Mouse (Mus musculus) T-helper 2 cell (primary cell): ENCODE results near the gene Ifi27l2a.
"Not testable (repeated sequence)": the region's sequence is repeated elsewhere in the genome, so short reads cannot be mapped to it uniquely, and the experiment has no call there.

Experiments used
- in situ Hi-C: fragments of 300-600 bp; cut with MboI, MseI; formaldehyde crosslinking; loops from one replicate; pipeline ENCODE4 v1.15.1; 2025; ENCODE audit warnings: high pct_unique_total_duplicates

The Ifi27l2a gene

GRCm38 (mm10) chr12:103443524-103443923 lies at the start of gene Ifi27l2a:
Gene Ifi27l2a (minus strand): TSS chr12:103443680.
- in situ Hi-C loops = no loop called here

- in situ Hi-C loops = loop anchor here (5.0 kb wide), 1 partner anchor 65 kb away; the partner anchor contains the start of gene Ddx24
These were observed 49.3 kb upstream of the Ifi27l2a start for GRCm38 (mm10) chr12:103492767-103493166.

GRCm38 (mm10) chr12:103491091-103491730 lies 47.7 kb upstream of the Ifi27l2a start:
- in situ Hi-C loops = loop anchor here (5.0 kb wide), 1 partner anchor 64 kb away; the partner anchor contains the start of gene Ddx24

- in situ Hi-C loops = no loop called here
These were observed 44.3 kb upstream of the Ifi27l2a start for GRCm38 (mm10) chr12:103487750-103488149.

GRCm38 (mm10) chr12:103487276-103487675 lies 43.8 kb upstream of the Ifi27l2a start:
- in situ Hi-C loops = no loop called here

- in situ Hi-C loops = no loop called here
These were observed 43.2 kb upstream of the Ifi27l2a start for GRCm38 (mm10) chr12:103486726-103487125.

- in situ Hi-C loops = not testable (repeated sequence)
These were observed 40.9 kb upstream of the Ifi27l2a start for GRCm38 (mm10) chr12:103484200-103484972.

GRCm38 (mm10) chr12:103482781-103483180 lies 39.3 kb upstream of the Ifi27l2a start:
- in situ Hi-C loops = no loop called here

GRCm38 (mm10) chr12:103481671-103482070 lies 38.2 kb upstream of the Ifi27l2a start:
- in situ Hi-C loops = no loop called here

GRCm38 (mm10) chr12:103477461-103478015 lies 34.1 kb upstream of the Ifi27l2a start:
- in situ Hi-C loops = no loop called here

- in situ Hi-C loops = no loop called here
These were observed 33.4 kb upstream of the Ifi27l2a start for GRCm38 (mm10) chr12:103476779-103477389.

- in situ Hi-C loops = no loop called here
These were observed 31.0 kb upstream of the Ifi27l2a start for GRCm38 (mm10) chr12:103474481-103474880.

- in situ Hi-C loops = no loop called here
These were observed 13.7 kb upstream of the Ifi27l2a start, which contains the start of gene Ifi27l2b for GRCm38 (mm10) chr12:103457140-103457539. Gene Ifi27l2b (minus strand): TSS chr12:103457223.

GRCm38 (mm10) chr12:103456727-103457126 lies 13.2 kb upstream of the Ifi27l2a start:
- in situ Hi-C loops = not testable (repeated sequence)

- in situ Hi-C loops = no loop called here
These were observed 9.9 kb upstream of the Ifi27l2a start for GRCm38 (mm10) chr12:103453361-103453760.

GRCm38 (mm10) chr12:103445060-103445459 lies 1.6 kb upstream of the Ifi27l2a start:
- in situ Hi-C loops = no loop called here

GRCm38 (mm10) chr12:103444261-103444660 lies 781 bp upstream of the Ifi27l2a start:
- in situ Hi-C loops = not testable (repeated sequence)

- in situ Hi-C loops = no loop called here
These were observed 5.9 kb downstream of the Ifi27l2a start for GRCm38 (mm10) chr12:103437601-103438000.

- in situ Hi-C loops = no loop called here
These were observed 8.6 kb downstream of the Ifi27l2a start for GRCm38 (mm10) chr12:103434861-103435260.

GRCm38 (mm10) chr12:103433986-103434731 lies 9.3 kb downstream of the Ifi27l2a start, which contains the start of gene Ifi27:
Gene Ifi27 (plus strand): TSS chr12:103434211.
- in situ Hi-C loops = no loop called here

GRCm38 (mm10) chr12:103433430-103433829 lies 10.1 kb downstream of the Ifi27l2a start:
- in situ Hi-C loops = no loop called here
